Mouse (Mus musculus): ENCODE measurements around the gene Gdf15.

GRCm38 (mm10) chr8:70646775-70647174 lies 14.5 kb upstream of the Gdf15 start:
- no peak for TF ChIP-seq CTCF (conservative IDR thresholded peaks at IDR 0.05; ENCODE audit: insufficient read depth, insufficient read length, low read depth, low read length)
- TF ChIP-seq POLR2A (IDR thresholded peaks at IDR 0.05; ENCODE audit: low read depth, low read length) = no peak
